Comparison of ENCODE assay signal across 12 mouse cellular contexts in the genomic region with DNA sequence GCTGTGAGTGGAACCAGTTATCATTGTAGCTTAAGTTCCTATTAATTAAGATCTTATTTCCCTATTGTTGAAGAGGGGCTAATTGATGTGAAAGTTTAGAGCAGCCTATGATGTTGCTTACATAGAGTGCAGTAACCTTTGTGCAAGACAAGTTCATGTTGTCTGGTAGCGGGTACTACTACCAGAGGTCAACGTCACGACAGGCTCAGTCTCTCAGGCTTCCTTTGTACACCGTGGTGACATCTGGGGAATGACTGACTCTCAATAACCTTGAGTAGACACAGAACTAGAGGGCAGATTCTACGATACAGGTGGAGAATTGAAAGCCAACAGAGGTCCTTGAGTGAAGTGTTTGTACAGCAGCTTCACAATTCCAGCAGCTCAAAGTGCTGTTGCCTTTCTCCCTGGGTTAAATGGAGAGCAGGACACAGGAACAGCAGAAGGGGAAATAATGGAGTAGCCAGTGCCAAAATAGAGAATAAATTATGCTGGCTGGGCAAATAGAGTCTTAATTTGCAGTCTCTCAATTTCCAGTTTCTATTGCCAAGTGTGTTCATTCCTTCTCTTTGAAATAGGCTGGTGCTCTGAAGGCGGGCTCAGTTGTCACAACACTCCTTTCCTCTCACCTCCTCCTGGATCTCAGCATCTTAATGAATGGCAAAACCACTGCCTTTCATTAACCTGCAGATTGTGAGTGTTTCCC.
"Had no signal": no experiment of that assay in that cellular context is flagged by ENCODE, and none has a peak within 500 bp of the region (broad histone marks: within the 10 kb centered on the region; RNA-seq: fewer than 3 reads in every experiment).

No protein-coding gene starts in this region.

- H3K9me3 ChIP-seq: limb, embryonic 15.5 days; neural tube, embryonic 15.5 days had no signal

- H3K4me1 ChIP-seq: limb, embryonic 15.5 days; neural tube, embryonic 15.5 days had no signal

- H3K27me3 ChIP-seq: limb, embryonic 15.5 days; neural tube, embryonic 15.5 days had no signal

- H3K9ac ChIP-seq: limb, embryonic 15.5 days; liver, embryonic 14.5 days; neural tube, embryonic 15.5 days had no signal

- H3K36me3 ChIP-seq: neural tube, embryonic 15.5 days had no signal

- H3K27ac ChIP-seq: left cerebral cortex, adult 2 months; limb, embryonic 15.5 days; liver, embryonic 14.5 days; neural tube, embryonic 15.5 days had no signal

- DNase-seq: kidney, adult 8-10 months; kidney, postnatal 25 days; midbrain, embryonic 14.5 days; right cerebral cortex, adult 18-20 months; right cerebral cortex, postnatal 25 days; thymus, postnatal 36 days had no signal

- H3K4me2 ChIP-seq: limb, embryonic 15.5 days; neural tube, embryonic 15.5 days had no signal

- H3K4me3 ChIP-seq: left cerebral cortex, adult 2 months; limb, embryonic 15.5 days; myocyte; neural tube, embryonic 15.5 days had no signal

- ATAC-seq: intestine, postnatal 0 days had no signal
